Mouse (Mus musculus) embryonic fibroblast, embryonic 13.5 days (primary cell): Measurements from ENCODE around the gene Phc1. TPM values are rescaled to one million over a fixed set of nuclear protein-coding genes. Genes with fewer than 3 reads are reported as not detected.

Source experiments
- H3K27ac ChIP-seq: 2 replicates; pipeline ENCODE4 v1.5.1; 2012; ENCODE audit warnings: low read length, control low read depth, inconsistent platforms; ENCODE audit not compliant: insufficient read depth
- H3K4me1 ChIP-seq: 2 replicates; pipeline ENCODE4 v1.6.1; 2011; ENCODE audit warnings: low read length; ENCODE audit not compliant: control insufficient read depth, insufficient read depth
- H3K4me3 ChIP-seq: 2 replicates; pipeline ENCODE4 v1.5.1; 2011; ENCODE audit warnings: mild to moderate bottlenecking, control low read depth, low read length; ENCODE audit not compliant: insufficient read depth
- CTCF ChIP-seq: IDR thresholded peaks from 2 replicates; pipeline ENCODE4 v1.5.1; 2011; ENCODE audit warnings: mild to moderate bottlenecking, control low read depth, low read length, moderate library complexity, borderline replicate concordance; ENCODE audit not compliant: insufficient read depth
- POLR2A ChIP-seq: IDR thresholded peaks from 2 replicates; pipeline ENCODE4 v1.6.1; 2011; ENCODE audit warnings: low read depth, mild to moderate bottlenecking, control low read depth, low read length, moderate library complexity
- polyA plus RNA-seq: library from polyadenylated mRNA; stranded (reverse); fragments of >200 nt; gene quantifications from 2 replicates; pipeline ENCODE4 v1.2.4, GENCODE M21; 2011; ENCODE audit warnings: low read depth; ENCODE audit not compliant: missing spikeins, insufficient read length

Phc1 gene
- polyA plus RNA-seq, 1 experiment, result 32.0 TPM

DNA sequence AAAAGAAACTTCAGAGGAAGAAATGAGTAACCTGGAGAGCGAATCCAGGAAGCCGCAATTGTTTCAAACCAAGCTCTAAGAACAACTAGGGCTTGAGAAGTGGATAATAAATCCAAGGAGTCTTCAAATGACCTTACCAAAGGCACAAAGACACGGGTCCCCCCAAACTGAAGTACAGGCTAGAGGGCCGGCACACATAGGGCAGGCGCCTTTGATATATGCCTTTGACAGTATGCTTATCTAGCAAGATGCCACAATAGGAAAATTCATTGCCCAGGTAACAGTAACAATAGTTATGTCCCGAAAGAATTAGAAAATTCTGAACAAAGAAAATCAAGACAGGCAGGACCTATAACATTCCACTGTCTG, 32.2 kb downstream of the Phc1 start:
- TF ChIP-seq POLR2A (no peak), CTCF (no peak)
- Histone ChIP-seq H3K4me3 (no peak overlapping the region), H3K27ac (no peak overlapping the region), H3K4me1 (no peaks in the 10 kb centered on the region; the same call in 1 of the 2 replicates)

DNA sequence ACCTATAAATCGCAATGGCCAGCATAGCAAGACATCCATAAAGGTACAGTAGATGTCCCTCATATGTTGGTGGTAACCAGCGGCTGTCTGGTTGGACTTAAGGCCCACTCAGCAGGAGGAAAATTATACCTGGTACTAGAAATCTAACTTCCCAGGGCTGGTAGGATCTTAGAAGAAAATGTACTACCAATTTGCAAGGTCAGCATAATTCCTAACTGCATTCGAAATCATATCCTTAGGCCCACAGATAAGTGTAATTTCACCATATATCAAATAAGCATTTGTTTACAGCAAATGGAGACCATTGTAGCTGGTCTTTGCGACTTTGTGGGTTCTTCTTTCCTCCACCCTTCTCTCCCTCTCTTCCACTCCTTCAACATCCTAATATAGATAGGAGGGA, 33.7 kb downstream of the Phc1 start:
- no peak overlapping the region for H3K27ac ChIP-seq
- no peaks in the 10 kb centered on the region; the same call in 1 of the 2 replicates for H3K4me1 ChIP-seq
- TF ChIP-seq CTCF (no peak), POLR2A (no peak)
- H3K4me3 ChIP-seq, result no peak overlapping the region

DNA sequence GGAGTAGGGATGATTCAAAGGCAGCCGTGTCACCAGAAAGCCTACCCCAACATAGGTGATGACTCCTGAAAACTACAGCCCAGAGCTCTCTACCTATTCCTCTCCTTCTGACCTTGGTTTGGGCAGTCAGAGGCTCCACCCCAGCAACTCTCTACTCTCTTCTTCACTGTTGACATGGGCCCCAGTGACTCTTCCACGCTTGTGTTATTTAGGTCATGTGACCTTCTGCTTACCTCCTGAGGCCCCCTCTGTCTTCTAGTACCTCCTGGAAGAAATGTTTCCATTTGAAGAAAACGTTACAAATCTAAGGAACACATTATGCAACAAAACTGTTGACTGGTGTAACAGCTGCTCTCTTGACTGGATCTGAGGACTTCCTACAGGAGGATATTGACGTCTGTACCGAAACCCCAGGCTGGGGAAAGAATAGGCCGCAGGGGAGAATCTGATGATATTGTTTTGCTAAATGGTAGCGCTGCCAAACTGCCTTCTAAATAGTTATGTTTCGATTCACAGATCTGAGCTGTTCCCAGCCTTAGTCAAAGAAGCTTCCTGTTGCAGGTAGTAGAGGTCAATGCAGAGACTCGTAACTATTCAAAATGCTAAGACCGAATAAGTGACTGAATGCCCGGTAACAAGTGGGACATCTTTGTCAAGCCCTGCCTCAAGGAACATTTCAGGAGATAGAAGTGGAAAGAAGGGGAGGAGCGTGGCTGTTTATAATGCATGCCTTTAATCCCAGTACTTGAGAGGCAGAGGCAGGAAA, 35.4 kb downstream of the Phc1 start:
- H3K27ac ChIP-seq, result no peak overlapping the region
- H3K4me3 ChIP-seq, result no peak overlapping the region
- H3K4me1 ChIP-seq, result no peaks in the 10 kb centered on the region
- TF ChIP-seq POLR2A (no peak), CTCF (no peak)

DNA sequence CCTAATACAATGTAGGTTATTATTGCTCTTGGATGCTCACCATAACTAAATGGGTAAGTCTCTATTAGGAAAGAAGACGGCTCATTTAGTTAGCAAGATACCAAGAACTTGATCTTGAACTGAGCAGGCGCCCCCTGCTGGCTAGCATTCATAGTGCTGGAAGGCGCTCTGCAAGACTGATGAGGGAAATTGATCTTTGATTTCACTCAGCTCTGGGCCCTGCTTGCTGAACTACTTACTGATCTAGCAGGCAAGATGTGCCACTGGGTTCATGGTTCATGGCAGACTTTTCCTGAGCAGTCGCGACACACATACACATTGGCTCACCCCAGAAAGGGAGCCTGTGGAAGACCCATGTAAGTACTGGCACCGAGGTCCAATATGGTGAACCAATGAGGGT, 36.0 kb downstream of the Phc1 start:
- H3K4me3 ChIP-seq, result no peak overlapping the region
- H3K27ac ChIP-seq, result no peak overlapping the region
- no peak for TF ChIP-seq POLR2A
- no peak for TF ChIP-seq CTCF
- H3K4me1 ChIP-seq, result no peaks in the 10 kb centered on the region

DNA sequence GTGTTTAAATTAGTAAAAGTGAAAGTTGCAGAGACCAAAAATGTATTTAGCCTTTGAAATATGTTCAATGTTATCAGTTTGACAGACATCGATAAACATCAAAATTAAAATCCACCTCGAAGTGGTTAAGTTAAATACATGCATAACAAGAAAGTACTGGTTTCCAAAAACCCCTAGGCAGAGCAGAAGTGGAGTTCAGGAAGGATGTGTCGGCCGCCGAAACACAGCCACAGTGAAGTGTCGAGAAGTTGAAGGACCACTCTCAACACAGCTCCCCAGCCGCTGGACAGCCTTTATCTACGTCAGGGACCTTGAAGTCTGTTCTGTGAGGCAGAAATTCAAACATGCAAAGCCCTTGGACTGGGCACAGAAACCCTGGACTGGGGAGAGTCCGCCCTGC, 36.8 kb downstream of the Phc1 start:
- H3K27ac ChIP-seq, result no peak overlapping the region
- no peak overlapping the region for H3K4me3 ChIP-seq
- no peaks in the 10 kb centered on the region for H3K4me1 ChIP-seq
- TF ChIP-seq CTCF, result no peak
- no peak for TF ChIP-seq POLR2A

DNA sequence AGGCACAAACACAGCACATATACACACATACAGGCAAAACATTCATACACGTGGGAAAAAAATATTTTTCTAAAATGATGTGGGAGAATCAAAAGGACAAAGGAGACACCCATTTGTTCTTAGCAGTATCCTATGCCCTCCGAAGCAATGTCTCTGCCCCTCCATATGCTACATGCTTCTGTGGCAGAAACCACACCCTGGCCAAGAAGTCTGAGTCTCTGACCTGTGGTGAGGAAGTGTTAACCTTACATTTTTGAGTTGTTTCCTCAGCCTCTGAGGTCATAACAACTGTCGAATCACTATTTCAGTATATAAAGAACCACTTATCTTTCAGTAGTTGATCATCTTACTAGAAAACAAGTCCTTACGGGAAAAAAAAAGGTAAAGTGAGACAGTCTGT, 37.7 kb downstream of the Phc1 start:
- no peak for TF ChIP-seq POLR2A
- no peak for TF ChIP-seq CTCF
- no peaks in the 10 kb centered on the region for H3K4me1 ChIP-seq
- no peak overlapping the region for H3K4me3 ChIP-seq
- no peak overlapping the region for H3K27ac ChIP-seq

DNA sequence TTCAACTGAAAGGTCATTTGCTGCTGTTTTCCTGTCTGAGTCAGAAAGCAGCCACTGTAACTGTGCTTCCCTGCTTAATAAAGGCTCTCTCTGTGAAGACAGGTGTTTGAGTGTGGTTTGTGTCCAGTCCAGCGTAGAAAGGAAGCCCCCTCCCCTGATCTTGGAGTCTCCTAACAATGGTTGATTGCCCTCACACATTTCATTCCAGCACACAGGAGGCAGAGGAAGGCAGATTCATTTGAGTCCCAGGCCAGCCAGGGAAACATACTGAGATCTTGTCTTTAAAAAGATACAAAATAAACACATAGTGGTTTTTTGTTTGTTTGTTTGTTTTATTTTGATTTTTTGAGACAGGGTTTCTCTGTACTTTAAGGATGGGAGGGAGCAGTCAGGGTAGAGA, 38.2 kb downstream of the Phc1 start:
- Histone ChIP-seq H3K27ac (no peak overlapping the region), H3K4me1 (no peaks in the 10 kb centered on the region), H3K4me3 (no peak overlapping the region)
- TF ChIP-seq CTCF, result no peak
- no peak for TF ChIP-seq POLR2A

DNA sequence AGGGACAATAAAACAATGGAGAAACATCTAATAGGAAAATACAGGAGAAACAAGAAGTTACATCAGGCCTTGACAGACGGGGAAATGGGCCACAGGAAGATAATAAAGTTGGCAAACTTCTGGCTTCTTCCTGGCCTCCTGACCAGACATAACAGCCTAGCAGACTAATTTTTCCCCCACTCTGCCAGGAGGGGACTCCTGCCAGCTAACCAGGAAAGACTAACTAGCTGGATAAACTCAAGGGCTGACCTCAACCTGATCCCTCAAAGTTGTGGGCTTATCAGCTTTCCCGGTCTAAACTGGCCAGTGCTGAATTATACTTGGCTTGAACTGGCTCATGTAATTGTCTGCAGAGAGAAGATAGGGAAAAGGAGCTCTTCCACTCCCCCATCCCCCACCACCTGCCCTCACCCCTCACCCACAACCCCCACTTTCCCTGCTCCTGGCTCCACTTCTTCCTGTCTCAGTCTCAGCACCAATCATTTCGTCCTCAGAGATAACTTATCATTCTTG, 40.7 kb downstream of the Phc1 start:
- TF ChIP-seq CTCF (no peak), POLR2A (no peak)
- no peak overlapping the region for H3K27ac ChIP-seq
- H3K4me1 ChIP-seq, result no peaks in the 10 kb centered on the region
- H3K4me3 ChIP-seq, result no peak overlapping the region

DNA sequence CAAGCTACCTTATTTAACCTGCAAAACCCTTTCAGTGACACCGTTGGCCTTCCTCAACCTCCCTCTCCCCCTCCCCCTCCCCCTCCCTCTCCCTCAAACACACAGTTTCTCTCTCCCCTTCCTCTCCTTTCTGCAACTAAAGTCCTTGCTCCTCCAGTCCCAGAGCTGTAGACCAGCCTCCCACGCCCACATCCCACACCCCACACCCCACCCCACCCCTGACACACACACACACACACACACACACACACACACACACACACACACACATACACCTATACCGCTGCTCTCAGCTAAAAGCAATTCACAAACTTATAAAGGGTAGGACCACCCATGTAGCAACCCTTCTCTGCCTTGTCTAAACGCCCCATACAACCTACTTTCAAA, 42.1 kb downstream of the Phc1 start:
- Histone ChIP-seq H3K4me1 (no peaks in the 10 kb centered on the region), H3K27ac (no peak overlapping the region), H3K4me3 (no peak overlapping the region)
- TF ChIP-seq POLR2A, result no peak
- no peak for TF ChIP-seq CTCF
